Mouse (Mus musculus) Patski (cell line): ENCODE data around the gene Tctex1d2. TPM values are rescaled to one million over a fixed set of nuclear protein-coding genes. Genes with fewer than 3 reads are reported as not detected.

Source experiments
- ATAC-seq: fragments of 100-300 bp; one replicate; pipeline ENCODE4 v1.8.0; 2021
- CTCF ChIA-PET: fragments of 350-600 bp; sonication (Branson Sonifier 250); formaldehyde crosslinking; loops from one replicate; lab custom pipeline; 2022; ENCODE audit warnings: inconsistent platforms; lab: Charles Lee
- POLR2A ChIA-PET: fragments of 350-600 bp; sonication (Branson Sonifier 250); formaldehyde crosslinking; loops from one replicate; lab custom pipeline; 2022; ENCODE audit warnings: antibody characterized with exemption, inconsistent platforms; lab: Charles Lee
- DNase-seq: peaks from one replicate; pipeline ENCODE4 v3.0.0-alpha.2; 2011; ENCODE audit warnings: low read depth, low spot score
- H3K27me3 ChIP-seq: fragments of 371-371 bp; one replicate; pipeline ENCODE4 v1.5.1; 2021
- CTCF ChIP-seq: fragments of 100-300 bp; IDR thresholded peaks from one replicate; pipeline ENCODE4 v1.5.1; 2021
- in situ Hi-C: fragments of 300-500 bp; cut with MboI; formaldehyde crosslinking; loops from 3 replicates; pipeline ENCODE4 v1.11.1; 2018; ENCODE audit warnings: low pct_unique_long_range_greater_than_20kb, mixed read lengths
- polyA plus RNA-seq: library from polyadenylated mRNA; unstranded; gene quantifications from one replicate; pipeline ENCODE4 v1.2.3, GENCODE M21; 2021

Tctex1d2 gene
- polyA plus RNA-seq, 1 experiment from 2014 or later: 54.5 TPM

DNA sequence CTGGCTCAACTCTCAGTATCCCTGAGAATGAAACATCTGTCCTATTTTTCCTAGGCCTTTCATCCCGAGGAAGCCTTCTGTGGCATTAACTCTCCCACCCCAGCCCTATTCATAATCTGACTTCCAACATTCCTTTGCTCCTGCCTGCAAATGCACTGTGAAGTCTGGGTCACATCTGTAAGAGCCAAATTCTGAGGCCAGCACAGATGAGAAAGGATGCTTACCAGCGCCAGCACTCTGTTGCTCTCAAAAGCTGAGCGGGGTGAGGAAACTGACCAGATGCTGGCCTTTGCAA, 23.0 kb upstream of the Tctex1d2 start:
- CTCF ChIA-PET: interaction anchor here (1.4 kb wide), 1 partner anchor 9 kb away, joined by 3 read pairs; no protein-coding TSS in a partner anchor
- POLR2A ChIA-PET: interaction anchor here (0.6 to 1.1 kb wide), 2 partner anchors 38 to 65 kb away, joined by 3 read pairs; no protein-coding TSS in a partner anchor
- no peaks in the 10 kb centered on the region for H3K27me3 ChIP-seq
- DNase-seq: no peak
- in situ Hi-C loops: no loop called here
- TF ChIP-seq CTCF: no peak
- ATAC-seq: no peak

DNA sequence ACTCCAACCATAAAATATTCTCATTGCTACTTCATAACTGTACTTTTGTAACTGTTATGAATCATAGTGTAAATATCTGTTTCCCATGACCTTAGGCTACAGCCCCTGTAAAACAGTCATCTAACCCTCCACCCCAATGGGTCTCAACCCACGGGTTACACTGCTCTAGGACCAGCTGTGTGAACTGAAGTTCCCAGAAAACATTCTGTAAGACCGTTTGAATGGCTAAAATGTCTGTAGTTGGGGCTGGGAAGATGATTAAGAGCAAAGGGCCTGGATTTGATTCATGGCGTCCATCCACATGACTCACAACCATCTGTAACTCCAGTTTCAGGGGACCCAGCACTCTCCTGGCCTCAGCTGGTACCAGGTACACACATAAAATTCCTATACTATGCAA, 21.3 kb upstream of the Tctex1d2 start:
- no peak for TF ChIP-seq CTCF

GRCm38 (mm10) chr16:32400267-32400666, 19.2 kb upstream of the Tctex1d2 start, which contains the start of gene Tm4sf19:
TSS of gene Tm4sf19 (plus strand) at chr16:32400506.
- TF ChIP-seq CTCF: no peak

More for the DNA sequence above, 21.3 kb upstream of the Tctex1d2 start:
- H3K27me3 ChIP-seq: no peaks in the 10 kb centered on the region
- ChIA-PET POLR2A (no interaction called here), CTCF (no interaction called here)
- DNase-seq (no peak), ATAC-seq (no peak)
- in situ Hi-C loops: no loop called here

DNA sequence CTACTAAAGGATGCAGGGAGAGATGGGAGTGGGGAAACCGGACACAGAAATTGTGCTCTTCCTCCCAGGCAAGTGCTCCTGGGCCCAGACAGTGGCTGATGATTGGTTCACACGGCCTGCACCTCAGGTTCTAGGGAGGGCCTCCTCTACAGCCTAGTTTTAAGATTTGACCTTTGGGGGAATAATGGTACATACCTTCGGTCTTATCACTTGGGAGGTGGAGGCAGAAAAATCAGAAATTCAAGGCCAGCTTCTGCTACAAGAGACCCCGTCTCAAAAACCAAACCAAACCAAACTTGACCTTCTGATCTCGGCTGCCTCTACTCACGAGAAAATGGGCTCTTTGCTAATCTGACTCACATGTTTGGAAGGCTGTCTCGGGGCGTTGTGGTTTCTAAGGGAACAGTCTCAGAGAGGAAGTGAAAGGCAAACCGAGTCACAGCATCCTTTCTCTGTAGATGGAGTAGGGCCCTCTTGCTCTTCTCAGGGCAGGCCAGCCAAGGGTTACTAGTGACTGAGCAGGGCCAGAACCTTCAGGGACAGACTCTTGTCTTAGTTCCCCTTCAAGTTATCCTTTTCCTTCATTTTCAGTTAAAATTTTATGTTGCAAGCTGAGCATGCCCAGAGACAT, 18.1 kb upstream of the Tctex1d2 start:
- ChIA-PET CTCF (no interaction called here), POLR2A (no interaction called here)
- in situ Hi-C loops: no loop called here
- no peak for TF ChIP-seq CTCF
- ATAC-seq (no peak), DNase-seq (no peak)
- H3K27me3 ChIP-seq: no peaks in the 10 kb centered on the region

More at GRCm38 (mm10) chr16:32400267-32400666, 19.2 kb upstream of the Tctex1d2 start, which contains the start of gene Tm4sf19:
- H3K27me3 ChIP-seq: no peaks in the 10 kb centered on the region
- ChIA-PET CTCF (interaction anchor here (1.4 kb wide), 1 partner anchor 12 kb away, joined by 3 read pairs; no protein-coding TSS in a partner anchor), POLR2A (no interaction called here)
- DNase-seq: no peak
- in situ Hi-C loops: no loop called here
- no peak for ATAC-seq

- TF ChIP-seq CTCF: no peak
- DNase-seq (no peak), ATAC-seq (no peak)
- no peaks in the 10 kb centered on the region for H3K27me3 ChIP-seq
- CTCF ChIA-PET: no interaction called here
- POLR2A ChIA-PET: no interaction called here
- in situ Hi-C loops: no loop called here
These were observed 16.7 kb upstream of the Tctex1d2 start for GRCm38 (mm10) chr16:32402818-32403217.

- no peak for DNase-seq
- in situ Hi-C loops: no loop called here
- POLR2A ChIA-PET: no interaction called here
- ATAC-seq: no peak
- CTCF ChIA-PET: no interaction called here
- no peak for TF ChIP-seq CTCF
- H3K27me3 ChIP-seq: no peaks in the 10 kb centered on the region
These were observed 13.8 kb upstream of the Tctex1d2 start for GRCm38 (mm10) chr16:32405716-32406115.

DNA sequence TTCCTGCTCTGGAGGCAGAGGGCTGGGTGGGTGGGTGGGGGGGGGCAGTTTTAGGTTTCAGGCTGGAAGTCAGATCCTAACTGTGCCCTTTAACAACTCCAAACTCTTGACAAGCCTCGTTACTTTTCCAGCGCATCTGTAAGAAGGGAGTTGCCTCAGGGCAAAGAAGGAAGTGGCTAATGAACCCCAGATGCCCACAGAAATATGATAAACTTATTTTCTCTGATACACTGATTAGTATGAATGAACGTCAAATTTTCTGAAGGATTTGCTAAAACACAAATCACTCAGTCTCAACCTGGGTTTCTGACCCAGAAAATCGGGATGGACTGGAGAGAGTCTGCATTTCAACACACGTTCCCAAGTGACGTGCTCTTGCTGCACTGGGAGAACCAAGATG, 12.8 kb upstream of the Tctex1d2 start:
- no peak for TF ChIP-seq CTCF
- H3K27me3 ChIP-seq: no peaks in the 10 kb centered on the region
- no peak for ATAC-seq
- ChIA-PET CTCF (no interaction called here), POLR2A (no interaction called here)
- in situ Hi-C loops: no loop called here
- DNase-seq: no peak

- no peak for DNase-seq
- TF ChIP-seq CTCF: no peak
- no peak for ATAC-seq
- in situ Hi-C loops: no loop called here
- POLR2A ChIA-PET: no interaction called here
- CTCF ChIA-PET: no interaction called here
- H3K27me3 ChIP-seq: no peaks in the 10 kb centered on the region
These were observed 11.8 kb upstream of the Tctex1d2 start for GRCm38 (mm10) chr16:32407730-32408129.

GRCm38 (mm10) chr16:32417457-32417856, 2.0 kb upstream of the Tctex1d2 start:
- DNase-seq (no peak), ATAC-seq (no peak)
- ChIA-PET CTCF (no interaction called here), POLR2A (no interaction called here)
- in situ Hi-C loops: no loop called here
- no peak for TF ChIP-seq CTCF
- no peaks in the 10 kb centered on the region for H3K27me3 ChIP-seq

DNA sequence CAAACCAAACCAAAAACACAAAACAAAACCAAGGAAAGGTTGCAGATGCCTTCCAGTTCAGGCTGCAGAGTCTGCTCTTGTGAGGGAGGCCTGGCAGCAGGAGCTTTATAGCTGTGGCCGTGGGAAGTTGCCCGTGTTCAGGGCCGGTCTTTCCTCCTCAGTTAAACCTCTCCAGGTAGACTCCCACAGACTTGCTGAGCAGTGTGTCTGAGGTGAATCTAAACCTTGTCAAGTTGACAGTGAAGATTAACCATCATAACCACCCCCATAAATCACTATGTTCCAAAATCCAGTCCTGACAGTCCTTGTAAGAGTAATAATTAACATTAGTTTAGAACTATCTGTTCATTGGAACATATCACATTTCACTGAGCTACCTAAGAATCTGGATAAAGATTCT, 8.0 kb downstream of the Tctex1d2 start:
- H3K27me3 ChIP-seq: no peaks in the 10 kb centered on the region
- DNase-seq (no peak), ATAC-seq (no peak)
- TF ChIP-seq CTCF: no peak
- ChIA-PET POLR2A (interaction anchor here (2.2 kb wide), 1 partner anchor 8 kb away, joined by 6 read pairs; the partner anchor contains the start of gene Tctex1d2), CTCF (no interaction called here)
- in situ Hi-C loops: no loop called here

DNA sequence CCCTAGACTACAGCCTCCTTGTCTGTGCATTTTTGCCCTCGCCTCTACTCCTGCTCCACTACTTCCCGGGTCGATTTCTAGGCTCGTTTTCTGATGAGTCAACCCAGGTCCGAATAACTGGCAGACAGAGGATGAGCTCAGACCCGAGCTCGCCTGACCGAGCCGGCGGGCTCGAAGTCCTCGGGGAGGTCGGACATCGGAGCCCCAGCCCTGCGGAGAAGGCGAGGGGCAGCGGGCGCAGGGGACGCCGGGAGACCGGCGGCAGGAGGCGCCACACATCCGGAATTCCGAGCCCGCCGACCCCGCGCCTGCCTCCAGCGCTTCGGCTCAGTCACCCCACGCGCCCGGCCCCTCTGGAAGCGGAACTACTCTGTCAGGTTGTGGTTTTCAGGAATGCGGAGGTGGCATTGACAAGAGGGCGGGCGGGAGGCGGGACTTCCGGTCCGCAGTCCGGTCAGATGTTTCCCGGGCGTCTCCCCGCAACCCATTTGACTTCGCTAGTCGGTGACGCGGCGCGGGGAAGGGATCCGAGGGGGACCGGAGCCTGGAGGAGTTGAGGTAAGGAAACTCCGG, 11.1 kb downstream of the Tctex1d2 start, which contains the start of gene Pcyt1a:
TSS of gene Pcyt1a (plus strand) at position 448 of the 573 bp plus-strand sequence.
- peak; percentile 93 for ATAC-seq

More for the DNA sequence above, 11.1 kb downstream of the Tctex1d2 start, which contains the start of gene Pcyt1a:
- CTCF ChIA-PET: interaction anchor here (1.3 kb wide), 1 partner anchor 10 kb away, joined by 4 read pairs; no protein-coding TSS in a partner anchor
- POLR2A ChIA-PET: interaction anchor here (0.7 to 1.4 kb wide), 2 partner anchors 9 kb away, joined by 3 to 4 read pairs; no protein-coding TSS in a partner anchor
- in situ Hi-C loops: no loop called here
- peak; percentile 36 for TF ChIP-seq CTCF
- no peaks in the 10 kb centered on the region for H3K27me3 ChIP-seq
- peak; percentile 67 for DNase-seq
